Mouse (Mus musculus): Measurements from ENCODE around the gene Igdcc3. TPM values are rescaled to one million over a fixed set of nuclear protein-coding genes. Genes with fewer than 3 reads are reported as not detected.

The Igdcc3 gene
- polyA plus RNA-seq, 1 experiment from 2014 or later: 0.33 TPM

GRCm38 (mm10) chr9:65131717-65132116, 9.3 kb upstream of the Igdcc3 start:
- Histone ChIP-seq H3K4me2 (replicated peaks; ENCODE audit: low read depth, low read length) (no peak overlapping the region), H3K4me3 (ENCODE audit: low read depth, low read length) (no peak overlapping the region), H3K36me3 (ENCODE audit: insufficient read depth, low read length) (no peaks in the 10 kb centered on the region), H3K27ac (ENCODE audit: low read length) (no peak overlapping the region), H3K9me3 (ENCODE audit: low read length) (no peaks in the 10 kb centered on the region), H3K4me1 (ENCODE audit: insufficient read depth, low read depth, low read length) (no peaks in the 10 kb centered on the region), H3K27me3 (replicated peaks; ENCODE audit: insufficient read depth, low read length) (no peaks in the 10 kb centered on the region), H3K9ac (replicated peaks; ENCODE audit: low read depth) (no peak overlapping the region)
- ATAC-seq: no peak
- TF ChIP-seq CTCF (IDR thresholded peaks at IDR 0.05): no peak
- WGBS: 53% methylated on average over 5 of the region's 5 CpGs
- DNase-seq (ENCODE audit: low spot score): no peak

DNA sequence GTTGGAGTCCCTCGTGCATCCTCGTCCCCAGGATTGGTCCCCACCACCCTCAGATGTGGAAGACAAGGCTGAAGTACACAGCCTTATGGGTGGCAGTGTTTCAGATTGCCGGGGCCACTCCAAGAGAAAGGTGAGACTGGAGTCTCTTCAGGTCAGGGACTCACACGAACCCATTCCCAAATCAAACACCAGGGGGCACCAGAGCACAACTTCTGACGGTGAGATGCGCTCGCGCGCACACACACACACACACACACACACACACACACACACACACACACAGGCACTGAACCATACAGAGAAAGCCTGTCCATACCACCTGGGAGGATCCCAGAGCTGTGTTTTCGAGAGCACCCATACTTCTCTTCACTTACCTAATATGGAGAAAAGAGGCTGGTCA, 7.2 kb upstream of the Igdcc3 start:
- no peak overlapping the region for H3K9ac ChIP-seq (replicated peaks; ENCODE audit: low read depth)
- peak; percentile 91 for TF ChIP-seq CTCF (IDR thresholded peaks at IDR 0.05)
- TF ChIP-seq EP300 (IDR thresholded peaks at IDR 0.05): no peak
- DNase-seq (ENCODE audit: low spot score) (peak; percentile 51), ATAC-seq (no peak; the same call in 1 of the 2 replicates)
- H3K4me3 ChIP-seq (ENCODE audit: low read depth, low read length): no peak overlapping the region
- no peaks in the 10 kb centered on the region for H3K27me3 ChIP-seq (replicated peaks; ENCODE audit: insufficient read depth, low read length)
- no peaks in the 10 kb centered on the region for H3K4me1 ChIP-seq (ENCODE audit: insufficient read depth, low read depth, low read length)
- H3K4me2 ChIP-seq (replicated peaks; ENCODE audit: low read depth, low read length): no peak overlapping the region; the same call in 1 of the 2 replicates
- no peak overlapping the region for H3K27ac ChIP-seq (ENCODE audit: low read length)
- WGBS: 1% methylated on average over 10 of the region's 10 CpGs
- no peaks in the 10 kb centered on the region for H3K9me3 ChIP-seq (ENCODE audit: low read length)
- H3K36me3 ChIP-seq (ENCODE audit: insufficient read depth, low read length): no peaks in the 10 kb centered on the region

GRCm38 (mm10) chr9:65135126-65135525, 5.9 kb upstream of the Igdcc3 start:
- H3K27me3 ChIP-seq (replicated peaks; ENCODE audit: insufficient read depth, low read length): no peaks in the 10 kb centered on the region
- no peaks in the 10 kb centered on the region for H3K9me3 ChIP-seq (ENCODE audit: low read length)
- no peak overlapping the region for H3K9ac ChIP-seq (replicated peaks; ENCODE audit: low read depth)
- no peak overlapping the region for H3K27ac ChIP-seq (ENCODE audit: low read length)
- no peak overlapping the region for H3K4me3 ChIP-seq (ENCODE audit: low read depth, low read length)
- 81% methylated on average over 4 of the region's 4 CpGs for WGBS
- DNase-seq (ENCODE audit: low spot score): no peak
- H3K36me3 ChIP-seq (ENCODE audit: insufficient read depth, low read length): no peaks in the 10 kb centered on the region
- no peaks in the 10 kb centered on the region for H3K4me1 ChIP-seq (ENCODE audit: insufficient read depth, low read depth, low read length)
- TF ChIP-seq CTCF (IDR thresholded peaks at IDR 0.05): no peak
- TF ChIP-seq EP300 (IDR thresholded peaks at IDR 0.05): no peak
- no peak overlapping the region for H3K4me2 ChIP-seq (replicated peaks; ENCODE audit: low read depth, low read length)
- no peak for ATAC-seq

DNA sequence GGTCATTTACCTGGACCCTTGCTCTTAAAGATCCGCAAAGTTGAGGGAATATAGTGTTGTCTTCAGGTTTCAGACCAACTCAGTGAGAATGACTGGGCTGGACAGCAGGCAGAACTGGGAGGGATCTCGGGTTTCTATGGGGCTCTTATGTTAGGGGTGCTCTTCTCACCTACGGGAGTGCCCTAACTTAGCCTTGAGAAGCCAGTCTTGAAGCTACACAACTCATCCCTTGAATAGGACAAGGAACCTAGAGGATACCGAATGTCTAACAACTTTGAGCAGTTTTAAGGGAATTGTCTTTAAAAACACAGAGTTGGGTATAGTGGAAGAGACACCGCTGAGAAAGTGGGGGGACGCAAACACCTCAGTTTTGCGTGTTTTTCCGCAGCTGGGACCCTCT, 498 bp upstream of the Igdcc3 start:
- H3K36me3 ChIP-seq (ENCODE audit: insufficient read depth, low read length): no peaks in the 10 kb centered on the region
- no peak for DNase-seq (ENCODE audit: low spot score)
- no peaks in the 10 kb centered on the region for H3K9me3 ChIP-seq (ENCODE audit: low read length)
- no peak for ATAC-seq
- no peak overlapping the region for H3K27ac ChIP-seq (ENCODE audit: low read length)
- peak overlapping the region; percentile 100 for H3K4me2 ChIP-seq (replicated peaks; ENCODE audit: low read depth, low read length)
- 3% methylated on average over 8 of the region's 8 CpGs for WGBS
- no peak overlapping the region for H3K9ac ChIP-seq (replicated peaks; ENCODE audit: low read depth)
- H3K27me3 ChIP-seq (replicated peaks; ENCODE audit: insufficient read depth, low read length): 0 out of 2 replicates have a peak, but pooled peaks cover 5% of the 10 kb centered on the region
- H3K4me3 ChIP-seq (ENCODE audit: low read depth, low read length): peak overlapping the region; percentile 61
- TF ChIP-seq EP300 (IDR thresholded peaks at IDR 0.05) (no peak), CTCF (IDR thresholded peaks at IDR 0.05) (no peak)
- H3K4me1 ChIP-seq (ENCODE audit: insufficient read depth, low read depth, low read length): peaks cover 8% of the 10 kb centered on the region; the same call in 1 of the 2 replicates

DNA sequence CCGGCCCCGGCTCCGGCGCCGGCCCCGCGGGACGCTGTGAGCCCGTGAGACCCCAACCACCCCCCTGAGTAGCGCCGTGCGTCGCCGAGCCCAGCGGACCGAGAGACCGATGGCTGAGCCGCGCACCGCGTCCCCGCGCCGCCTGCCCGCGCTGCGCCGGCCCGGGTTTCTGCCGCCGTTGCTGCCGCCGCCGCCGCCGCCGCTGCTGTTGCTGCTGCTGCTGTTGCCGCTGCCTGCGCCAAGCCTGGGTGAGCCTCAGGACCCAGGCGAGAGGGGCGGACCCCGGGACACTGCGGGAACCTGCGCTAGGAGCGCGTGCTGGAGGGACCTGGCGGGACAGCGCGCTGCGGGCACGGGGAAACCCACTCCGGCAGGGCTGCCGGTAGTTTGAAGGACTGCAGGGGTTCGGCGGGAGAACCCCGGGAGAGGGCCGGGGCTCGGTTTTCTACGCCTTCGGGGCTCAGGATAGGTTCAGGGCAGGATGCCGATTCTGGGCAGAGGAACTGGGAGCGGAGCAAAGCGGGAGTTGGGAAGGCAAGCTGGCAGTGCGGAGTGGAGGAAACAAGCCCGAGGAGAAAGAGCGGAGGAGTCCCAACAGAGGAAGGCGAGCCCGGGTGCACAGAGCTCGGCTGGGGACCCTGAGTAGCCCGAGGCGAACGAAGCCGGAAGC, 452 bp downstream of the Igdcc3 start:
- Histone ChIP-seq H3K27me3 (replicated peaks; ENCODE audit: insufficient read depth, low read length) (0 out of 2 replicates have a peak, but pooled peaks cover 5% of the 10 kb centered on the region), H3K4me1 (ENCODE audit: insufficient read depth, low read depth, low read length) (peaks cover 8% of the 10 kb centered on the region; the same call in 1 of the 2 replicates), H3K4me2 (replicated peaks; ENCODE audit: low read depth, low read length) (peak overlapping the region; percentile 100), H3K9ac (replicated peaks; ENCODE audit: low read depth) (peak overlapping the region; percentile 42), H3K36me3 (ENCODE audit: insufficient read depth, low read length) (no peaks in the 10 kb centered on the region), H3K4me3 (ENCODE audit: low read depth, low read length) (peak overlapping the region; percentile 61), H3K9me3 (ENCODE audit: low read length) (no peaks in the 10 kb centered on the region), H3K27ac (ENCODE audit: low read length) (0 out of 2 replicates have a peak overlapping the region, but pooled peaks have one; percentile 20)
- ATAC-seq (peak; percentile 70), DNase-seq (ENCODE audit: low spot score) (peak; percentile 57)
- under 1% methylated on average over 57 of the region's 73 CpGs for WGBS
- TF ChIP-seq EP300 (IDR thresholded peaks at IDR 0.05) (no peak), CTCF (IDR thresholded peaks at IDR 0.05) (no peak)

DNA sequence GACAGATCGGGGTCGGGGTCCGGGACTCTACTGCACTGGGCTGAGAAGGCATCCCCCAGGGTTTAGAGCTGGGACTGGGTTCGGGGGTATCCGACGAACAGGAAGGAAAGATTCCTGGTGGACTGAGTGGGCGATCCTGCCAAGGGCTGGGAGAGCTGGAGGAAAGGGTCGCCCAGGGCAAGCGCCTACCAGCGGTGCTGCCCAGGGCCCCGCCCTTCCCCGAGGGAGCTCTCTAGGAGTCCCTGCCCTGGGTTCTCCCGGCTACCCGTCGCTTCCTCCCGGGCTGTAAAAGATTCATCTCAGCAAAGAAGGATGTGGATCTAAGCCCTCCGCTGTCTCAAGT, 958 bp downstream of the Igdcc3 start:
- no peaks in the 10 kb centered on the region for H3K9me3 ChIP-seq (ENCODE audit: low read length)
- 0 out of 2 replicates have a peak, but pooled peaks cover 5% of the 10 kb centered on the region for H3K27me3 ChIP-seq (replicated peaks; ENCODE audit: insufficient read depth, low read length)
- H3K9ac ChIP-seq (replicated peaks; ENCODE audit: low read depth): peak overlapping the region; percentile 42; the same call in 1 of the 2 replicates
- DNase-seq (ENCODE audit: low spot score) (peak; percentile 36), ATAC-seq (peak; percentile 61)
- H3K4me2 ChIP-seq (replicated peaks; ENCODE audit: low read depth, low read length): peak overlapping the region; percentile 100
- 0 out of 2 replicates have a peak overlapping the region, but pooled peaks have one; percentile 20 for H3K27ac ChIP-seq (ENCODE audit: low read length)
- H3K36me3 ChIP-seq (ENCODE audit: insufficient read depth, low read length): no peaks in the 10 kb centered on the region
- H3K4me1 ChIP-seq (ENCODE audit: insufficient read depth, low read depth, low read length): peaks cover 8% of the 10 kb centered on the region; the same call in 1 of the 2 replicates
- TF ChIP-seq CTCF (IDR thresholded peaks at IDR 0.05) (no peak), EP300 (IDR thresholded peaks at IDR 0.05) (no peak)
- H3K4me3 ChIP-seq (ENCODE audit: low read depth, low read length): peak overlapping the region; percentile 61
- 0% methylated on average over 12 of the region's 17 CpGs for WGBS

Measured in lung, postnatal 0 days (tissue).